Comparison of ENCODE assay signal across 21 mouse cellular contexts in the genomic region with DNA sequence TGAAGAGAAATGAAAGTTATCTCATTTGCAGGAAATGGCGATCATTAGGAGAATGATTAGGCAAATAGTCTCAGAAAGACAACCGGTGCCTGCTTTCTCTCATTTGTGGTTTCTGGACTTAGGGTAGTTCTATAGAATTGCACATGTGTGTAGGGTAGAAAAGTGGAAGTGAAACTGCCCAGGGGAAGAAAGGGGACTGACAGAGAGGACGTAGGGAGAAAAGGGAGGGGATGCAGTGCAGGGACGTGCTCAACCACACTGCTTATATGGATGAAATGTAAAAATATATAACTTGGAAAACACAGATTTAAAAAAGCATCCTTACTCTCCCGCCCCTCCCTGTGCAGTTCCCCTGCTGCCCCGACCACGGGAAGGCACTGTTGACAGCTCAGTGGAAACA. TPM values are rescaled to one million over a fixed set of nuclear protein-coding genes. Genes with fewer than 3 reads are reported as not detected.
DNase-seq lines count a peak whose midpoint lies in the region; ATAC-seq and TF ChIP-seq lines count a peak whose summit lies in the region.
"Had no signal": no experiment of that assay in that cellular context is flagged by ENCODE, and none has a peak within 500 bp of the region (broad histone marks: within the 10 kb centered on the region; RNA-seq: fewer than 3 reads in every experiment).

No protein-coding gene starts in this region.

- 73% methylated on average over 7 of the region's 7 CpGs for WGBS in kidney, adult 2 months
- 55% methylated on average over 7 of the region's 7 CpGs for WGBS in heart, embryonic 11.5 days (ENCODE audit: insufficient replicate concordance)
- WGBS in intestine, postnatal 0 days = 63% methylated on average over 7 of the region's 7 CpGs

- H3K27ac ChIP-seq in kidney, adult 2 months (ENCODE audit: insufficient read depth, low read depth, low read length) = no peak overlapping the region
- no peak overlapping the region for H3K27ac ChIP-seq in gastrocnemius, adult 2 months
- no peak overlapping the region for H3K27ac ChIP-seq in heart, embryonic 11.5 days (ENCODE audit: low read depth, low read length)
- no peak overlapping the region for H3K27ac ChIP-seq in intestine, postnatal 0 days (ENCODE audit: low read depth, low read length)
- H3K27ac ChIP-seq: hindbrain, postnatal 0 days; kidney, embryonic 15.5 days; layer of hippocampus, adult 2 months; limb, embryonic 13.5 days; neural tube, embryonic 15.5 days had no signal

- no peak overlapping the region for H3K9ac ChIP-seq in heart, embryonic 11.5 days (ENCODE audit: low read depth, low read length)
- H3K9ac ChIP-seq in intestine, postnatal 0 days (ENCODE audit: low read depth, low read length) = no peak overlapping the region
- H3K9ac ChIP-seq: kidney, embryonic 15.5 days; limb, embryonic 13.5 days; neural tube, embryonic 15.5 days had no signal

- no peak overlapping the region for H3K4me2 ChIP-seq in heart, embryonic 11.5 days
- no peak overlapping the region for H3K4me2 ChIP-seq in intestine, postnatal 0 days (replicated peaks; ENCODE audit: low read depth)
- H3K4me2 ChIP-seq: kidney, embryonic 15.5 days; limb, embryonic 13.5 days; neural tube, embryonic 15.5 days had no signal

- no peak for ATAC-seq in heart, embryonic 11.5 days (replicated peaks; ENCODE audit: insufficient number of reproducible peaks, low FRiP score, low TSS enrichment)
- ATAC-seq in intestine, postnatal 0 days = no peak
- ATAC-seq: forebrain, embryonic 14.5 days; hindbrain, postnatal 0 days had no signal

- no peaks in the 10 kb centered on the region for H3K27me3 ChIP-seq in kidney, adult 2 months (replicated peaks; ENCODE audit: control insufficient read depth, insufficient read depth, low read length)
- peaks cover 62% of the 10 kb centered on the region for H3K27me3 ChIP-seq in megakaryocyte, embryonic 14.5 days (replicated peaks)
- H3K27me3 ChIP-seq in heart, embryonic 11.5 days (ENCODE audit: control insufficient read depth, insufficient read depth, low read length) = no peaks in the 10 kb centered on the region
- H3K27me3 ChIP-seq in intestine, postnatal 0 days (replicated peaks; ENCODE audit: control insufficient read depth, insufficient read depth, low read length) = no peaks in the 10 kb centered on the region
- H3K27me3 ChIP-seq: neural tube, embryonic 15.5 days had no signal

- H3K4me3 ChIP-seq in kidney, adult 2 months (ENCODE audit: insufficient read depth, low read depth, low read length) = no peak overlapping the region
- peak overlapping the region; percentile 87 for H3K4me3 ChIP-seq in megakaryocyte, embryonic 14.5 days (replicated peaks)
- no peak overlapping the region for H3K4me3 ChIP-seq in gastrocnemius, adult 2 months
- H3K4me3 ChIP-seq in heart, embryonic 11.5 days (ENCODE audit: low read depth, low read length) = no peak overlapping the region
- H3K4me3 ChIP-seq in intestine, postnatal 0 days (ENCODE audit: low read depth, low read length) = no peak overlapping the region
- H3K4me3 ChIP-seq: kidney, embryonic 15.5 days; layer of hippocampus, adult 2 months; limb, embryonic 13.5 days; neural tube, embryonic 15.5 days had no signal

- no peaks in the 10 kb centered on the region for H3K36me3 ChIP-seq in kidney, adult 2 months (ENCODE audit: control insufficient read depth, insufficient read depth, low read length)
- no peaks in the 10 kb centered on the region for H3K36me3 ChIP-seq in megakaryocyte, embryonic 14.5 days (replicated peaks; ENCODE audit: low read length)
- H3K36me3 ChIP-seq in heart, embryonic 11.5 days (ENCODE audit: control insufficient read depth, insufficient read depth, low read length) = no peaks in the 10 kb centered on the region
- H3K36me3 ChIP-seq in intestine, postnatal 0 days (ENCODE audit: control insufficient read depth, insufficient read depth) = no peaks in the 10 kb centered on the region
- H3K36me3 ChIP-seq: kidney, embryonic 15.5 days; limb, embryonic 13.5 days; neural tube, embryonic 15.5 days had no signal

- TF ChIP-seq CTCF in kidney, adult 2 months (conservative IDR thresholded peaks at IDR 0.05; ENCODE audit: insufficient read depth, insufficient read length, low read depth, low read length) = no peak
- TF ChIP-seq CTCF in gastrocnemius, adult 2 months (IDR thresholded peaks at IDR 0.05) = no peak
- no peak for TF ChIP-seq CTCF in intestine, postnatal 0 days (IDR thresholded peaks at IDR 0.05; ENCODE audit: low read depth)

- intact Hi-C loops in gastrocnemius, adult 2 months (cut with DNase I) = no loop called here

- DNase-seq in kidney, adult 2 months = peak; percentile 16
- no peak for DNase-seq in kidney, postnatal 14 days
- peak; percentile 89 for DNase-seq in A20 (ENCODE audit: low read depth, low spot score)
- peak; percentile 56 for DNase-seq in c-Kit-positive CD71-negative TER-119-negative erythroid progenitor cells, embryonic 14.5 days (ENCODE audit: low read depth)
- no peak for DNase-seq in gastrocnemius, adult 2 months
- DNase-seq: cerebellum, postnatal 10 days; retina, postnatal 1 day had no signal

- no peak for TF ChIP-seq POLR2A in kidney, adult 2 months (IDR thresholded peaks at IDR 0.05; ENCODE audit: low read depth, low read length)

- H3K9me3 ChIP-seq in megakaryocyte, embryonic 14.5 days = peaks cover 17% of the 10 kb centered on the region
- no peaks in the 10 kb centered on the region for H3K9me3 ChIP-seq in heart, embryonic 11.5 days (replicated peaks; ENCODE audit: control insufficient read depth, low read length)
- H3K9me3 ChIP-seq in intestine, postnatal 0 days (ENCODE audit: control insufficient read depth) = no peaks in the 10 kb centered on the region
- H3K9me3 ChIP-seq: kidney, embryonic 15.5 days; limb, embryonic 13.5 days; neural tube, embryonic 15.5 days had no signal

- no peaks in the 10 kb centered on the region for H3K4me1 ChIP-seq in kidney, adult 2 months (ENCODE audit: control insufficient read depth, insufficient read depth, low read length)
- peaks cover 40% of the 10 kb centered on the region for H3K4me1 ChIP-seq in megakaryocyte, embryonic 14.5 days
- no peaks in the 10 kb centered on the region for H3K4me1 ChIP-seq in heart, embryonic 11.5 days (ENCODE audit: control insufficient read depth, insufficient read depth, low read length)
- H3K4me1 ChIP-seq in intestine, postnatal 0 days (replicated peaks; ENCODE audit: control insufficient read depth, insufficient read depth, low read length) = no peaks in the 10 kb centered on the region
- H3K4me1 ChIP-seq: limb, embryonic 13.5 days; neural tube, embryonic 15.5 days had no signal

RNA-seq across cellular contexts. Expression of gene Atf3, which starts 19.9 kb away (rescaled TPM):
- polyA plus RNA-seq in kidney, adult 2 months (2012; rRNA removed) = 1.2 and 1.5 TPM in 2 replicates
- polyA plus RNA-seq in megakaryocyte, embryonic 14.5 days (2012; ENCODE audit: insufficient read depth, low replicate concordance) = 3.4 and 9.5 TPM in 2 replicates
- total RNA-seq in gastrocnemius, adult 2 months (2021) = 1 to 10 TPM; 2.7 to 7.2 TPM
- polyA plus RNA-seq in heart, embryonic 11.5 days (2014; fragmentation: Nextera tagmentation; extraction: Ambion mirVana) = 13.7 and 17.4 TPM in 2 replicates
- 5.0 and 6.7 TPM in 2 replicates for polyA plus RNA-seq in intestine, postnatal 0 days (2015; fragmentation: Nextera tagmentation; extraction: Ambion mirVana)

RNA-seq across cellular contexts. Expression of gene Fam71a, which starts 33.3 kb away (rescaled TPM):
- not detected in 2 replicates for polyA plus RNA-seq in kidney, adult 2 months (2012; rRNA removed)
- polyA plus RNA-seq in megakaryocyte, embryonic 14.5 days (2012; ENCODE audit: insufficient read depth, low replicate concordance) = not detected in 2 replicates
- not detected for total RNA-seq in gastrocnemius, adult 2 months (2021)
- polyA plus RNA-seq in heart, embryonic 11.5 days (2014; fragmentation: Nextera tagmentation; extraction: Ambion mirVana) = not detected in 2 replicates
- not detected in 2 replicates for polyA plus RNA-seq in intestine, postnatal 0 days (2015; fragmentation: Nextera tagmentation; extraction: Ambion mirVana)
- total RNA-seq: adrenal gland, adult 18-20 months; heart, adult 18-20 months; heart, postnatal 25 days; hindbrain, postnatal 0 days; layer of hippocampus, adult 2 months; left cerebral cortex, adult 8-10 months had no signal
- polyA plus RNA-seq: forebrain, embryonic 14.5 days; hindbrain, postnatal 0 days; kidney, embryonic 15.5 days; limb, embryonic 13.5 days; neural tube, embryonic 15.5 days; urinary bladder, adult 2 months had no signal

Comparison
In these comparisons a context has a peak if more than half of its experiments do, and no peak if none do; other contexts are left out.
1. DNase-seq: peak in kidney, adult 2 months (single experiment), A20 (single experiment) and c-Kit-positive CD71-negative TER-119-negative erythroid progenitor cells, embryonic 14.5 days (single experiment); none in kidney, postnatal 14 days (single experiment) and gastrocnemius, adult 2 months (single experiment).